11 mouse cellular contexts compared by ENCODE assay signal in the genomic region with DNA sequence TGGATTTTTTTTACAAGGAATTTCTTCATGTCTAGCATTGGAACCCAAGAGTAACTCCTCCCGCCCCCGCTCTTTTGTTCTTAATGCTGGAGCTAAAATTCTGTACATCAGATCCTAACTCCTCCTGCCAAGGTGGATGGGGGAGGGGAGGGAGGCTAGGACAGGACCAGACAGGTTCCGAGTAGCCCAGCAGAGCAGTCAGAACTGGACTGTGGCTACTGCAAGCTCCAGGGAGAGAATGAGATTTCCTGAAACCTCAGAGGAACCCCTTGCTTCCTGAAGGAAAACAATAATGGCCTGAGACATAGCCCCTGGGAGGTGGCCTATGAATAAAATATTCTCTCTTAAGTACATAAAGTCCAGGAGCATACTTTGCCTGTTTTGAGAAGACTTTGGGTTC.
"Had no signal": no experiment of that assay in that cellular context is flagged by ENCODE, and none has a peak within 500 bp of the region (broad histone marks: within the 10 kb centered on the region; RNA-seq: fewer than 3 reads in every experiment).

No protein-coding gene starts in this region.

- H3K9ac ChIP-seq: intestine, embryonic 15.5 days; limb, embryonic 15.5 days; lung, embryonic 14.5 days; midbrain, embryonic 12.5 days; neural tube, embryonic 13.5 days had no signal

- H3K27me3 ChIP-seq: intestine, embryonic 15.5 days; limb, embryonic 15.5 days; midbrain, embryonic 12.5 days; neural tube, embryonic 13.5 days had no signal

- H3K27ac ChIP-seq: intestine, embryonic 15.5 days; limb, embryonic 15.5 days; midbrain, embryonic 12.5 days; neural tube, embryonic 13.5 days had no signal

- H3K36me3 ChIP-seq: intestine, embryonic 15.5 days; limb, embryonic 15.5 days; midbrain, embryonic 12.5 days; neural tube, embryonic 13.5 days had no signal

- ATAC-seq: intestine, embryonic 15.5 days; midbrain, embryonic 16.5 days had no signal

- H3K9me3 ChIP-seq: intestine, embryonic 15.5 days; limb, embryonic 15.5 days; midbrain, embryonic 12.5 days; neural tube, embryonic 13.5 days had no signal

- DNase-seq: layer of hippocampus, postnatal 36 days; lung, embryonic 14.5 days; retina, postnatal 1 day; right cerebral cortex, postnatal 4 days; spleen, adult 18-20 months; thymus, postnatal 36 days had no signal

- H3K4me3 ChIP-seq: intestine, embryonic 15.5 days; limb, embryonic 15.5 days; midbrain, embryonic 12.5 days; neural tube, embryonic 13.5 days had no signal

- H3K4me1 ChIP-seq: intestine, embryonic 15.5 days; limb, embryonic 15.5 days; midbrain, embryonic 12.5 days; neural tube, embryonic 13.5 days had no signal

- H3K4me2 ChIP-seq: intestine, embryonic 15.5 days; limb, embryonic 15.5 days; lung, embryonic 14.5 days; midbrain, embryonic 12.5 days; neural tube, embryonic 13.5 days had no signal
